Mouse (Mus musculus): ENCODE measurements around the gene Gpr137c.

DNA sequence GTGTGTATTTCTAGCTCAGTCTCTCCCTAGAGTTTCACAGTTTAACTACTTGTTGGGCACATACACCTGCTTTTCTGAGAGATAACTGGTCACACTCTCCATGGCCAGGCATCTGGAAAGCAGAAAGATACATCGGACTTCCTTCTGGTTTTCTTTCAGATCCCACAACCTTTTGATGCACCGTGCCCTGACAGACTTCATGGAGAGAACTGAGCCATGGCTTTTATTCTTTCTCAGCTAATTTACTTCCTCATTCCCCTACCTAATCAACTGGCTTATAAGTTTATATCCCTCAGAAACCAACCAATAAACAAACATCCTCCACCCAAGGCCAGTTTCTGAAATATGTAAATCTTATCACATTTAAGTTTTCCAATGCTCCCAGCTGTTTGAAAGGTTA, 102.9 kb downstream of the Gpr137c start:
- TF ChIP-seq TAL1 (IDR thresholded peaks at IDR 0.05; ENCODE audit: low read length) (no peak), GATA1 (IDR thresholded peaks at IDR 0.05; ENCODE audit: low read length) (no peak)
